ENCODE assay signal across 11 mouse cellular contexts in the genomic region with DNA sequence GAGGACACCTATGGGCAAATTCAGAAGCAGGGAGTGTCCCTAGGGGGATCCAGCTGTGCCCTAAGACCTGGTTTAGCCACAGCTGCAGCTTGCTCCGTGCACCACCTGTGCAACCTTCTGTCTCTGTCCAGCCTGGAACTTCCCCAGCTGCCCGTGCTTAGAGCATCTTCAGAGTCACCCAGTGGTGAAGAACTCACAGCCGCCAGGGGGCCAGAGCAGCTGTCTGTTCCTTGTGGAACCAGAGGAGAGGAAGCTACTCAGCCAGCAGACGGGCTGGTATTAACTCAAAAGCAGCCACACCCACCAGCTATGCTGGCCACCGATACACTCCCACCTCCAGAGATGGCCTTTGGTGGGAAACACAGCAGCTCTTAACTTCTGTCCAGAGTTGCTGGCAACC. TPM values are rescaled to one million over a fixed set of nuclear protein-coding genes. Genes with fewer than 3 reads are reported as not detected.
DNase-seq lines count a peak whose midpoint lies in the region; ATAC-seq lines count a peak whose summit lies in the region.
"Had no signal": no experiment of that assay in that cellular context is flagged by ENCODE, and none has a peak within 500 bp of the region (broad histone marks: within the 10 kb centered on the region; RNA-seq: fewer than 3 reads in every experiment).

No protein-coding gene starts in this region.

- intact Hi-C loops in heart, postnatal 14 days (cut with DNase I): no loop called here

- H3K36me3 ChIP-seq in heart, embryonic 10.5 days: no peaks in the 10 kb centered on the region
- no peaks in the 10 kb centered on the region for H3K36me3 ChIP-seq in forebrain, embryonic 12.5 days (replicated peaks)

- no peak overlapping the region for H3K4me2 ChIP-seq in forebrain, embryonic 12.5 days

- no peak for ATAC-seq in forebrain, embryonic 12.5 days (ENCODE audit: low FRiP score)
- ATAC-seq: Patski had no signal

- DNase-seq in heart, postnatal 14 days: peak; percentile 19 to 37
- DNase-seq in heart, embryonic 10.5 days (ENCODE audit: low spot score): no peak
- DNase-seq in spleen, adult 18-20 months: peak; percentile 14 to 32
- no peak for DNase-seq in spleen, postnatal 14 days (ENCODE audit: low spot score in 2 of 2)
- DNase-seq in kidney, postnatal 36 days: peak; percentile 56 to 77
- peak; percentile 42 for DNase-seq in thymus, postnatal 25 days
- no peak for DNase-seq in frontal cortex, postnatal 14 days (ENCODE audit: low spot score in 2 of 2)
- DNase-seq: cerebellum, postnatal 36 days had no signal

- no peaks in the 10 kb centered on the region for H3K9me3 ChIP-seq in heart, embryonic 10.5 days
- no peaks in the 10 kb centered on the region for H3K9me3 ChIP-seq in forebrain, embryonic 12.5 days

- WGBS in heart, embryonic 10.5 days: 41% methylated on average over 5 of the region's 5 CpGs
- WGBS in forebrain, embryonic 12.5 days: 46% methylated on average over 5 of the region's 5 CpGs

- H3K27me3 ChIP-seq in heart, embryonic 10.5 days (ENCODE audit: insufficient read depth, poor library complexity, severe bottlenecking): peaks cover 72% of the 10 kb centered on the region
- H3K27me3 ChIP-seq in forebrain, embryonic 12.5 days: peaks cover 39% of the 10 kb centered on the region
- H3K27me3 ChIP-seq: Patski had no signal

- no peak overlapping the region for H3K4me3 ChIP-seq in heart, embryonic 10.5 days
- no peak overlapping the region for H3K4me3 ChIP-seq in forebrain, embryonic 12.5 days (replicated peaks)

- H3K9ac ChIP-seq in forebrain, embryonic 12.5 days: no peak overlapping the region

- H3K27ac ChIP-seq in heart, embryonic 10.5 days: no peak overlapping the region
- no peak overlapping the region for H3K27ac ChIP-seq in forebrain, embryonic 12.5 days

- peaks cover 38% of the 10 kb centered on the region for H3K4me1 ChIP-seq in heart, embryonic 10.5 days
- peaks cover 21% of the 10 kb centered on the region for H3K4me1 ChIP-seq in forebrain, embryonic 12.5 days

RNA-seq across cellular contexts. Expression of a gene that starts 2.9 kb away (rescaled TPM):
- total RNA-seq in heart, postnatal 14 days (2021): under 1 TPM; 0.34 to 0.38 TPM
- polyA plus RNA-seq in heart, embryonic 10.5 days (2016; fragmentation: Nextera tagmentation; extraction: Ambion mirVana): 0.14 and 0.53 TPM in 2 replicates
- polyA plus RNA-seq in forebrain, embryonic 12.5 days (2016; fragmentation: Nextera tagmentation; extraction: Ambion mirVana): 2.1 and 3.3 TPM in 2 replicates
- polyA plus RNA-seq: limb, embryonic 11.5 days had no signal

RNA-seq across cellular contexts. Expression of a gene that starts 23.0 kb away (rescaled TPM):
- 10 to 100 TPM; 10.6 to 10.9 TPM for total RNA-seq in heart, postnatal 14 days (2021)
- 31.7 and 42.2 TPM in 2 replicates for polyA plus RNA-seq in heart, embryonic 10.5 days (2016; fragmentation: Nextera tagmentation; extraction: Ambion mirVana)
- 43.3 and 47.5 TPM in 2 replicates for polyA plus RNA-seq in forebrain, embryonic 12.5 days (2016; fragmentation: Nextera tagmentation; extraction: Ambion mirVana)

RNA-seq across cellular contexts. Expression of a gene that starts 33.4 kb away (rescaled TPM):
- total RNA-seq in heart, postnatal 14 days (2021): 1 to 10 TPM; 3.4 to 4.4 TPM
- polyA plus RNA-seq in heart, embryonic 10.5 days (2016; fragmentation: Nextera tagmentation; extraction: Ambion mirVana): 4.2 and 4.6 TPM in 2 replicates
- polyA plus RNA-seq in forebrain, embryonic 12.5 days (2016; fragmentation: Nextera tagmentation; extraction: Ambion mirVana): 4.1 and 4.6 TPM in 2 replicates
- polyA plus RNA-seq: Patski had no signal

Comparison
In these comparisons a context has a peak if more than half of its experiments do, and no peak if none do; other contexts are left out.
1. DNase-seq: peak in heart, postnatal 14 days (2 of 2), spleen, adult 18-20 months (2 of 2), kidney, postnatal 36 days (2 of 2) and thymus, postnatal 25 days (single experiment); none in heart, embryonic 10.5 days (single experiment), spleen, postnatal 14 days (0 of 2) and frontal cortex, postnatal 14 days (0 of 2).